Mouse (Mus musculus) gastrocnemius, postnatal 25 days (tissue): ENCODE measurements around the gene Smtn. TPM values are rescaled to one million over a fixed set of nuclear protein-coding genes. Genes with fewer than 3 reads are reported as not detected.

Experiments
- DNase-seq: peaks from one replicate; pipeline ENCODE4 v3.0.0; 2022
- long read RNA-seq, 2 experiments: library from polyadenylated mRNA; stranded (forward); transcript quantifications; one replicate each; pipeline ENCODE4 v2.0.0; 2021
- total RNA-seq, 2 experiments: library from RNA; stranded (reverse); gene quantifications; 1 replicate in 1 of 2; 2 replicates in 1 of 2; pipeline ENCODE4 v1.2.3; 2021

The Smtn gene
- total RNA-seq, result 10 to 100 TPM; 80.8 to 97.3 TPM
- long read RNA-seq, experiment 1, transcript Smtn-201 (9 exons, 1,747 nt), result major isoform, 100 of 127 reads
- long read RNA-seq, experiment 1, partial matches to known transcripts, result 13 of 127 reads
- long read RNA-seq, experiment 1, other reads (novel, unspliced or antisense), result 13 of 127 reads
- long read RNA-seq, experiment 2, transcript Smtn-201 (9 exons, 1,747 nt), result major isoform, 106 of 137 reads
- long read RNA-seq, experiment 2, partial matches to known transcripts, result 17 of 137 reads
- long read RNA-seq, experiment 2, other reads (novel, unspliced or antisense), result 10 of 137 reads

GRCm38 (mm10) chr11:3540451-3541085 lies at the start of gene Smtn:
Smtn (minus strand) TSS chr11:3540612.
- DNase-seq, result no peak

- DNase-seq, result no peak
These were observed 47.7 kb upstream of the Smtn start for GRCm38 (mm10) chr11:3588036-3588672.

- DNase-seq, result no peak
These were observed 46.9 kb upstream of the Smtn start for GRCm38 (mm10) chr11:3587350-3587749.

- no peak for DNase-seq
These were observed 45.7 kb upstream of the Smtn start for GRCm38 (mm10) chr11:3585983-3586618.

- DNase-seq, result no peak
These were observed 42.7 kb upstream of the Smtn start for GRCm38 (mm10) chr11:3583127-3583526.

GRCm38 (mm10) chr11:3581908-3582307 lies 41.5 kb upstream of the Smtn start:
- no peak for DNase-seq

- no peak for DNase-seq
These were observed 40.1 kb upstream of the Smtn start for GRCm38 (mm10) chr11:3580306-3581084.

GRCm38 (mm10) chr11:3578050-3578725 lies 37.8 kb upstream of the Smtn start:
- DNase-seq, result no peak

- DNase-seq, result peak; percentile 45
These were observed 34.8 kb upstream of the Smtn start for GRCm38 (mm10) chr11:3575238-3575637.

GRCm38 (mm10) chr11:3573092-3573491 lies 32.7 kb upstream of the Smtn start:
- DNase-seq, result peak; percentile 83

GRCm38 (mm10) chr11:3572181-3572580 lies 31.8 kb upstream of the Smtn start:
- no peak for DNase-seq

GRCm38 (mm10) chr11:3570321-3570720 lies 29.9 kb upstream of the Smtn start:
- DNase-seq, result no peak

GRCm38 (mm10) chr11:3567896-3568295 lies 27.5 kb upstream of the Smtn start:
- DNase-seq, result no peak

GRCm38 (mm10) chr11:3566018-3566417 lies 25.6 kb upstream of the Smtn start:
- no peak for DNase-seq

GRCm38 (mm10) chr11:3564451-3564850 lies 24.0 kb upstream of the Smtn start:
- no peak for DNase-seq

GRCm38 (mm10) chr11:3563853-3564252 lies 23.4 kb upstream of the Smtn start:
- no peak for DNase-seq

- DNase-seq, result no peak
These were observed 19.8 kb upstream of the Smtn start for GRCm38 (mm10) chr11:3560202-3560601.

GRCm38 (mm10) chr11:3557852-3558251 lies 17.4 kb upstream of the Smtn start:
- no peak for DNase-seq

- DNase-seq, result no peak
These were observed 14.6 kb upstream of the Smtn start for GRCm38 (mm10) chr11:3554976-3555375.

- DNase-seq, result no peak
These were observed 9.4 kb upstream of the Smtn start for GRCm38 (mm10) chr11:3549791-3550190.

GRCm38 (mm10) chr11:3548564-3549295 lies 8.3 kb upstream of the Smtn start:
- no peak for DNase-seq
